Mouse (Mus musculus): ENCODE measurements around the gene Aldh16a1.

GRCm38 (mm10) chr7:45160316-45160800 lies 6.0 kb upstream of the Aldh16a1 start:
- TF ChIP-seq CTCF (IDR thresholded peaks at IDR 0.05; ENCODE audit: borderline replicate concordance, insufficient read depth, low read length) = no peak
- no peak for TF ChIP-seq POLR2A (IDR thresholded peaks at IDR 0.05; ENCODE audit: low read depth, low read length)
